Mouse (Mus musculus) hindbrain, embryonic 16.5 days (tissue): ENCODE results near the gene Zar1. TPM values are rescaled to one million over a fixed set of nuclear protein-coding genes. Genes with fewer than 3 reads are reported as not detected.
"Not testable (repeated sequence)": the region's sequence is repeated elsewhere in the genome, so short reads cannot be mapped to it uniquely, and the experiment has no call there.

Source experiments
- ATAC-seq: fragments of 200-750 bp; cut with Nextera tagmentation; 2 replicates; pipeline ENCODE4 v1.8.0; 2017; ENCODE audit warnings: moderate TSS enrichment, moderate library complexity
- H3K27ac ChIP-seq: fragments of 300-500 bp; sonication (generic); 2 replicates; pipeline ENCODE4 v1.5.1; 2014; ENCODE audit warnings: low read depth, mild to moderate bottlenecking, control low read depth, low read length, moderate library complexity
- H3K27me3 ChIP-seq: fragments of 300-500 bp; sonication (generic); replicated peaks from 2 replicates; pipeline ENCODE4 v1.6.1; 2014; ENCODE audit warnings: low read length; ENCODE audit not compliant: control insufficient read depth, insufficient read depth
- H3K36me3 ChIP-seq: fragments of 300-500 bp; sonication (generic); 2 replicates; pipeline ENCODE4 v1.6.1; 2014; ENCODE audit warnings: mild to moderate bottlenecking, low read length, moderate library complexity, mixed read lengths; ENCODE audit not compliant: control insufficient read depth, insufficient read depth
- H3K4me1 ChIP-seq: fragments of 300-500 bp; sonication (generic); 2 replicates; pipeline ENCODE4 v1.6.1; 2014; ENCODE audit warnings: low read depth, low read length; ENCODE audit not compliant: control insufficient read depth, insufficient read depth
- H3K4me2 ChIP-seq: fragments of 300-500 bp; sonication (generic); 2 replicates; pipeline ENCODE4 v1.6.1; 2014; ENCODE audit warnings: mild to moderate bottlenecking, low read length, control low read depth, moderate library complexity
- H3K4me3 ChIP-seq: fragments of 300-500 bp; sonication (generic); 2 replicates; pipeline ENCODE4 v1.5.1; 2014; ENCODE audit warnings: mild to moderate bottlenecking, low read length, control low read depth, moderate library complexity
- H3K9ac ChIP-seq: fragments of 300-500 bp; sonication (generic); 2 replicates; pipeline ENCODE4 v1.6.1; 2014; ENCODE audit warnings: low read depth, mild to moderate bottlenecking, control low read depth, low read length, moderate library complexity
- H3K9me3 ChIP-seq: fragments of 300-500 bp; sonication (generic); 2 replicates; pipeline ENCODE4 v1.6.1; 2014; ENCODE audit warnings: mild to moderate bottlenecking, low read length, moderate library complexity; ENCODE audit not compliant: control insufficient read depth
- WGBS: fragments of 180-500 bp; shearing (Covaris S2); extraction: QIAGEN DNeasy Blood & Tissue Kit; methylation state at CpG from one replicate; pipeline ENCODE4 v1.1.7; 2014; 5-methylcytosine and 5-hydroxymethylcytosine counted together
- polyA plus RNA-seq: library from polyadenylated mRNA; unstranded; fragments of >200 nt; fragmentation: Nextera tagmentation; extraction: Ambion mirVana; gene quantifications from 2 replicates; pipeline ENCODE4 v1.2.1, GENCODE M21; 2015

Zar1 gene
- polyA plus RNA-seq: 4.4 and 5.4 TPM in 2 replicates

DNA sequence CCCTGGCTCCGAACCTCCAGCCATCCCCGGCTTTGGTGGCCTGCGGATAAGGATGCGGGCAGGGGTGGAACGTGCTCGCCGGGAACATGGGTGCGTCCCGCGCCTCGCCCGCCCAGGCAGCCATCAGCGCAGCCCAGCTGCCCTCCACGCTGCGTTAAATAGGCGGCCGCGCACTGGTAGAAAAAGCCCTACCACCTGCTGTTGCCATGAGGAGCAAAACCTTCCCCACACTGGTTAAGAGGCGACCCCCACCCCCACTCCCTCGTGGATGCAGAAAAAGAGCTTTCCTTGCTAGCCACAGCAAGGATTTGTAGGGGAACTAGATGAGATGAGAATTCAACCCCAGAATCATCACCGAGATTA lies at the start of gene Zar1:
Gene Zar1, minus strand, starts transcription at position 285 of the 363 bp plus-strand sequence.
- H3K36me3 ChIP-seq, H3K27ac ChIP-seq, H3K27me3 ChIP-seq, H3K9me3 ChIP-seq, H3K4me1 ChIP-seq: not testable (repeated sequence)
- H3K4me3 ChIP-seq: peak within 1 kb of the TSS; percentile 46
- H3K4me2 ChIP-seq: peak within 1 kb of the TSS; percentile 69
- peak within 1 kb of the TSS; percentile 63 for H3K9ac ChIP-seq
- 0 out of 2 replicates have a peak, but pooled peaks have one; percentile 47 for ATAC-seq
- 8% methylated on average over 17 of the region's 21 CpGs for WGBS

DNA sequence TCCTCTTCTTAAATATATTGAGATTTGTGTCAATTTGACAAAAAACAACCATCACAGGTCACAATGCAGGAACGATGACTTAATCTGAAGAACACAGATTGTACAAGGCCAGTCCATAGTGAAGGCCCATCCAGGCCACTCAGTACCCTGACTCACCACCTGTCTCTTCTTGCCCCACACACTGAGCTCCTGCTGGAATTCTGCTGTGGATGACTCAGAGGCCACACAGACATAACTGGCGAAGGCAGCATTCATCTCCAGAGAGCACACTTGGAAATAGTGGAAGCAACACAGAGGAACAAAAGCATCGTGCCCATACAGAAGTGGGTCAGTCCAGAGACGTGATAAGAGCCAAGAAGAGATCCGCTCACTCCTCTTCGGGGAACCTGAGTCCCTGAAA lies 49.0 kb upstream of the Zar1 start:
- no peak overlapping the region for H3K9ac ChIP-seq
- ATAC-seq: no peak
- H3K4me2 ChIP-seq: no peak overlapping the region
- no peaks in the 10 kb centered on the region for H3K9me3 ChIP-seq
- WGBS: 89% methylated on average over 6 of the region's 6 CpGs
- no peaks in the 10 kb centered on the region for H3K27me3 ChIP-seq
- no peak overlapping the region for H3K27ac ChIP-seq
- no peaks in the 10 kb centered on the region for H3K36me3 ChIP-seq
- H3K4me3 ChIP-seq: no peak overlapping the region
- no peaks in the 10 kb centered on the region for H3K4me1 ChIP-seq

DNA sequence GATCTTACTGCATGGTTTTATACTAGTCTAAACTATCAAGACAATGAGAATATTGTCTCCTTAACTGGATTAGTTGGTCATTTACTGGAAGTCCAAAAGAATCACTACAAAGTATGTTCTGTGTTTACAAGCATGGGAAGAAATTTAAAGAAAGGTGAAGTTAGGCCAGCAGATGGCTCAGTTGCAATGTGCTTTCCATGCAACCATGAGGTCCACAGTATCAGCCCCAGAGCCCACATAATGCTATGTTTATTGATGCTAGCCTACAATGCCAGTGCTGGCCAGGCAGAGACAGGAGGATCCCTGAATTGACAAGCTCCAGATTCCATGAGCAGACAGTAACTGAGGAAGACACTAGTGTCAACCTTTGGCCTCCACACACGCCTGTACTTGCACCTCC lies 40.0 kb upstream of the Zar1 start:
- Histone ChIP-seq H3K9ac (no peak overlapping the region), H3K27me3 (no peaks in the 10 kb centered on the region), H3K4me1 (no peaks in the 10 kb centered on the region), H3K36me3 (no peaks in the 10 kb centered on the region), H3K9me3 (no peaks in the 10 kb centered on the region), H3K4me2 (no peak overlapping the region), H3K4me3 (no peak overlapping the region), H3K27ac (no peak overlapping the region)
- WGBS: 93% methylated on average over 1 of the region's 1 CpGs
- ATAC-seq: no peak

DNA sequence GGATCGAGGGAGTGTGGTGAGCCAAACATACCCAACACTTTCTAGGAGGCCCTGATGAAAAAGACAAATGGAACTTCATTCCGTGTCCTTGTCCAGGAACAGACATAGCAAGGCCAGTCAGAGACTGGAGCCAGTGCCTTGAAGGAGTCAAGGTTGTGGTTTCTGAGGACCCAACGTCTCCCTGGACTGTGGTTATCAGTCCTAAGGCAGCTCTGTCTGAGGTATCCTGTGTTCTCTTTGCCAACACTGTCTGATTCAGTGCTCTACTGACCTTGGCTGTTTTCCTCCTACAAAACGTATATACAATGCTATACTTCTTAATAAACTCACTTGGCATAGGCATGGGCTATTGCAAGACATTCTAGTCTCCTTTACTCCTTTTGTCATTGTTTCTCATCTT lies 36.4 kb upstream of the Zar1 start:
- Histone ChIP-seq H3K4me2 (no peak overlapping the region), H3K27me3 (no peaks in the 10 kb centered on the region), H3K4me3 (no peak overlapping the region), H3K9me3 (no peaks in the 10 kb centered on the region), H3K9ac (no peak overlapping the region), H3K27ac (no peak overlapping the region), H3K4me1 (no peaks in the 10 kb centered on the region), H3K36me3 (no peaks in the 10 kb centered on the region)
- 89% methylated on average over 4 of the region's 4 CpGs for WGBS
- ATAC-seq: no peak

DNA sequence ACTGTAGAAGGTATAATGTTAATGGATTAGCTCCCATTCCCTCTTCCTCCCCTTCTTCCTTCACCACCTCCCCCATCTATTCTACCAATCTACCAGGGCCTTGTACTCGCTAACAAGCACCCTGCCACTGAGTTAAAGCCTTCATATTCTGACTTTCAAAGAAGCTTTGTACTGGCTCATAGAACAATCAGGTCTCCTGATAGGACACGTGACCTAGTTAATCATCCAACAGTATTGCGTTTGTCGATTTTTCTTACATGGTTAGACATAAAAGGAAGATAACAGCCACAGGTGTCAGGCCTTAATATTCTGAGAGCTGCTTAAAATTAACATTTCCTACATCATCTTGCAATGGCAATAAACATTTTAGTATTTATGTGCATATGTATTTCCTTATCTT lies 22.1 kb upstream of the Zar1 start:
- Histone ChIP-seq H3K4me3 (no peak overlapping the region), H3K27me3 (no peaks in the 10 kb centered on the region), H3K27ac (no peak overlapping the region), H3K9ac (no peak overlapping the region), H3K4me2 (no peak overlapping the region), H3K36me3 (no peaks in the 10 kb centered on the region), H3K9me3 (no peaks in the 10 kb centered on the region), H3K4me1 (no peaks in the 10 kb centered on the region)
- 91% methylated on average over 4 of the region's 4 CpGs for WGBS
- ATAC-seq: no peak

DNA sequence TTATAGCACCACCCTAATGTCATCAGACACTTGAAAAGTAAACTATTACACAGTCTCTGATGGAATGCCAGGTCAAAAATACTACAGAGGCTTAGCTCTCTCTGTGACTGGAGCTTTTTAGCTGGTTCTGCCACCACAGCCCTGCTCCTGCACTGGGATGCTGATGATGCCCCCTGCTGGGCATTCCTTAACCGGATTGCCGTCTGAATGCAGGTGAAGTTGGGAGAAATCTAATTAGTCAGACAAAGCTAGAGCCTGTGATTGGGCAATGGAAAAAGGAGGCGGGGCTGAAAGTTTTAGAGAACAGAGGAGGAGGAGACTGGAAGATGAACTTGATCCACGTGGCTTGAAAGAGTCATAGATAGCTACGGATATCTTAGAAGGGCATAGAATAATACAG lies 20.0 kb upstream of the Zar1 start:
- Histone ChIP-seq H3K36me3 (no peaks in the 10 kb centered on the region), H3K9me3 (no peaks in the 10 kb centered on the region), H3K4me3 (no peak overlapping the region), H3K4me1 (no peaks in the 10 kb centered on the region), H3K27ac (no peak overlapping the region), H3K4me2 (no peak overlapping the region), H3K27me3 (no peaks in the 10 kb centered on the region), H3K9ac (no peak overlapping the region)
- 12% methylated on average over 5 of the region's 5 CpGs for WGBS
- ATAC-seq: no peak

DNA sequence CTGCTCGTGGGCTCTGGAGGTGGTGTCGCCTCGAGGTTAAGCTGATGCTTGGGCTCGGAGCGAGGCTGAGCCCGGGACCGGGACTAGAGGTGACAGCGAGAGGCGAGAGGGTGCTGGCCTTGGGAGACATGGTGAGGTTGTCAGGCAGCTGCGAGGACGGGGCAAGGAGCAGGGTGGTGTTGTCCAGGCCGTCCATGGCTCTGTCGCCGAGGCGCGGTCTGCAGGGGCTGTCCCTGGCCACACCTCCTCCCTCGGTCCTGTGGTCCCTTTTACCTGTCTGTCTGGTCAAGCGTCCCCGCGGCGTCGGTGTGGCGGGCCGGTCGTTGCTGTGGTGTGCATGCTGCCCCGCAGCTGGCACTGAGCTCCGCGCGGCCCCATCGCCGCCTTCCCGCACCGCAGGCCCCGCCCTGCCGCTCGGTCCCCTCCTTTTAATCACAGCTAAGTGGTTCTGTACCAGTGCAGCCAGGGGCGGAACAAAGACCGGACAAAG lies 6.2 kb upstream of the Zar1 start, which contains the start of gene Gm5868:
Gene Gm5868, minus strand, starts transcription at position 360 of the 490 bp plus-strand sequence.
- Histone ChIP-seq H3K4me3 (peak within 1 kb of the TSS; percentile 45), H3K9ac (peak within 1 kb of the TSS; percentile 59), H3K4me1 (peaks cover 3% of the 10 kb centered on the region; the same call in 1 of the 2 replicates), H3K4me2 (peak within 1 kb of the TSS; percentile 67), H3K27me3 (0 out of 2 replicates have a peak, but pooled peaks cover 3% of the 10 kb centered on the region), H3K27ac (no peak within 1 kb of the TSS), H3K36me3 (no peaks in the 10 kb centered on the region), H3K9me3 (no peaks in the 10 kb centered on the region)
- 2% methylated on average over 33 of the region's 38 CpGs for WGBS
- ATAC-seq: peak; percentile 80

DNA sequence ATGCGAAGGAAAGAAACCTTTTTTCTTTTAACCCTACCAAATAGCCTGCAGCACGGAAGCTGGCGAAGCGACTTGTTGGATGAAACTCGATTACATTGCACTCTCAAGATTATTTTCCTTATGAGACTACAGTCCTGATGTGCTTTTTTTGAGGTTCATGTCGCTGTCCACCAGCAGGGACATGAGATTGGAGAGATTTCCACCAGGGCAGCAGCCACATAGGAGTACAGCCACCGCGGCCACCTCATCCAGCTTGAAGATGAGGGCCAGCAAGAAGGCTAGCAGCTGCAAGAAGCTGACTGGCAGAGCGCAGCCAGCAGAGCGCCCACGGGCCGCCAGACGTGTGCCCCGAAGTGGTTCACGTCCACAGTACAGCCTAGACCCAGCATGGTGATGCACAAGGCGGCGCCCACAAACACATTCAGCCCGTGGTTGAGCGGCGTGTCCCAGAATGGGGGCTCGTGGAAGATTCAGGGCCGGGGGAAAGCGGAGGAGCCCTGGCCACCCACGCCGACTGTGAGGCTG lies 5.7 kb upstream of the Zar1 start:
- Histone ChIP-seq H3K9ac (peak overlapping the region; percentile 59), H3K4me3 (peak overlapping the region; percentile 45), H3K4me2 (peak overlapping the region; percentile 67)
- H3K36me3 ChIP-seq, H3K27ac ChIP-seq, H3K4me1 ChIP-seq, H3K27me3 ChIP-seq, H3K9me3 ChIP-seq: not testable (repeated sequence)
- 44% methylated on average over 25 of the region's 25 CpGs for WGBS
- peak; percentile 61 for ATAC-seq

DNA sequence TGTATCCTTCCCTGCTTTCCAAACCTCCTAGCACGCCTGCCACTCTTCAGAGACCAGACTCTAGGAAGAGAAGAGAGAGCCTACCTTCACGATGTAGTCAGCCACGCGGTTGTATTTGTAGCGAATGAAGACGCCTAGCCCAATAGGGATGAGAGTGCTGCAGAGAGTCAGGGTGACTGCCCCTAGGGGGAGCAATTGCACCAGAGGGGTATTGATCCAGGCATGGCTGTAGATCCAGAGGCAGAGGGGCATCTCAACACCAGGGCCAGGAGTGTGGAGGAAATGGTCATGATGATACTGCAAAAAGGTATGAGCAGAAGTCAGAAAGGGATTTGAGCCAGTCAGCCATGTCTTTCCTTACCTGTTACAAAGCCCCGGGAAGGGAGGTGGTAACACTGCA lies 5.1 kb upstream of the Zar1 start:
- not testable (repeated sequence) for H3K4me2 ChIP-seq, H3K27me3 ChIP-seq, H3K4me1 ChIP-seq, ATAC-seq, H3K27ac ChIP-seq, H3K4me3 ChIP-seq, H3K9ac ChIP-seq, H3K9me3 ChIP-seq, H3K36me3 ChIP-seq
- WGBS: 45% methylated on average over 7 of the region's 7 CpGs
